Mouse (Mus musculus) hindbrain, embryonic 14.5 days (tissue): ENCODE measurements around the gene Cdyl. TPM values are rescaled to one million over a fixed set of nuclear protein-coding genes. Genes with fewer than 3 reads are reported as not detected.

Source experiments
- ATAC-seq: fragments of 200-750 bp; cut with Nextera tagmentation; 2 replicates; pipeline ENCODE4 v1.8.0; 2017; ENCODE audit warnings: moderate number of reproducible peaks, mild to moderate bottlenecking, moderate TSS enrichment, moderate library complexity; ENCODE audit not compliant: low FRiP score
- DNase-seq: peaks from one replicate; pipeline ENCODE4 v3.0.0-alpha.2; 2015; ENCODE audit warnings: low spot score
- H3K27ac ChIP-seq: fragments of 300-500 bp; sonication (generic); 2 replicates; pipeline ENCODE4 v1.5.1; 2014; ENCODE audit warnings: mild to moderate bottlenecking, moderate library complexity
- H3K27me3 ChIP-seq: fragments of 300-500 bp; sonication (generic); 2 replicates; pipeline ENCODE4 v1.6.1; 2014; ENCODE audit warnings: mild to moderate bottlenecking, low read length, mixed read lengths; ENCODE audit not compliant: control insufficient read depth, insufficient read depth
- H3K36me3 ChIP-seq: fragments of 300-500 bp; sonication (generic); replicated peaks from 2 replicates; pipeline ENCODE4 v1.6.1; 2014; ENCODE audit not compliant: control insufficient read depth, insufficient read depth
- H3K4me1 ChIP-seq: fragments of 300-500 bp; sonication (generic); replicated peaks from 2 replicates; pipeline ENCODE4 v1.6.1; 2014; ENCODE audit warnings: antibody characterized with exemption, low read length, mixed read lengths; ENCODE audit not compliant: control insufficient read depth, insufficient read depth
- H3K4me2 ChIP-seq: fragments of 300-500 bp; sonication (generic); replicated peaks from 2 replicates; pipeline ENCODE4 v1.6.1; 2014; ENCODE audit warnings: mild to moderate bottlenecking, moderate library complexity
- H3K4me3 ChIP-seq: fragments of 300-500 bp; sonication (generic); replicated peaks from 2 replicates; pipeline ENCODE4 v1.5.1; 2014; ENCODE audit warnings: mild to moderate bottlenecking, low read length
- H3K9ac ChIP-seq: fragments of 300-500 bp; sonication (generic); 2 replicates; pipeline ENCODE4 v1.6.1; 2014
- H3K9me3 ChIP-seq: fragments of 300-500 bp; sonication (generic); 2 replicates; pipeline ENCODE4 v1.6.1; 2016; ENCODE audit warnings: low read length; ENCODE audit not compliant: control insufficient read depth
- WGBS: fragments of 180-500 bp; shearing (Covaris S2); extraction: QIAGEN DNeasy Blood & Tissue Kit; methylation state at CpG from one replicate; pipeline ENCODE4 v1.1.7; 2014; 5-methylcytosine and 5-hydroxymethylcytosine counted together
- polyA plus RNA-seq: library from polyadenylated mRNA; unstranded; fragments of >200 nt; fragmentation: Nextera tagmentation; extraction: Ambion mirVana; gene quantifications from 2 replicates; pipeline ENCODE4 v1.2.1, GENCODE M21; 2014

Gene Cdyl
- polyA plus RNA-seq, 1 experiment from 2014 or later = 9.4 TPM

DNA sequence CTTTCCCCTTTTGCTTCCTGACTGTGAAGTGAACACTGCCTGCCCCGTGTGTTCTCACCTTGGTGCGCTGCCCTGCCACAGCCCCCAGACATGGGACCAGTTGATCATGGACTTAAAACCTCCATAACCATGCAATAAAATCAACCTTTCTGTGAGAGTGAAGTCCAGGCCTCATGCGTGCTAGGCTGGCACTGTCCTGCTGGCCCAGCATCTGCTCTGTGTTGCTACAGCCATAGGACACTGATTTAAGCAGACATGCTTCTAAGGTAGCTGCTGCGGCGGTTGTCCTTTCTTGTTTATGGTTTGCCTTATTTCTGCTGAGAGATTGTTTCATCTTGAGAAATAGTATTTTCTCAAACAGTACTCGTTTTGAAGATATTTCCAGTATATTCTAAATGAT lies 191.9 kb downstream of the Cdyl start:
- 92% methylated on average over 6 of the region's 6 CpGs for WGBS
- Histone ChIP-seq H3K9ac (no peak overlapping the region), H3K4me1 (no peaks in the 10 kb centered on the region), H3K9me3 (no peaks in the 10 kb centered on the region), H3K4me3 (no peak overlapping the region), H3K4me2 (no peak overlapping the region), H3K36me3 (no peaks in the 10 kb centered on the region), H3K27me3 (no peaks in the 10 kb centered on the region), H3K27ac (no peak overlapping the region)
- DNase-seq (no peak), ATAC-seq (no peak)

DNA sequence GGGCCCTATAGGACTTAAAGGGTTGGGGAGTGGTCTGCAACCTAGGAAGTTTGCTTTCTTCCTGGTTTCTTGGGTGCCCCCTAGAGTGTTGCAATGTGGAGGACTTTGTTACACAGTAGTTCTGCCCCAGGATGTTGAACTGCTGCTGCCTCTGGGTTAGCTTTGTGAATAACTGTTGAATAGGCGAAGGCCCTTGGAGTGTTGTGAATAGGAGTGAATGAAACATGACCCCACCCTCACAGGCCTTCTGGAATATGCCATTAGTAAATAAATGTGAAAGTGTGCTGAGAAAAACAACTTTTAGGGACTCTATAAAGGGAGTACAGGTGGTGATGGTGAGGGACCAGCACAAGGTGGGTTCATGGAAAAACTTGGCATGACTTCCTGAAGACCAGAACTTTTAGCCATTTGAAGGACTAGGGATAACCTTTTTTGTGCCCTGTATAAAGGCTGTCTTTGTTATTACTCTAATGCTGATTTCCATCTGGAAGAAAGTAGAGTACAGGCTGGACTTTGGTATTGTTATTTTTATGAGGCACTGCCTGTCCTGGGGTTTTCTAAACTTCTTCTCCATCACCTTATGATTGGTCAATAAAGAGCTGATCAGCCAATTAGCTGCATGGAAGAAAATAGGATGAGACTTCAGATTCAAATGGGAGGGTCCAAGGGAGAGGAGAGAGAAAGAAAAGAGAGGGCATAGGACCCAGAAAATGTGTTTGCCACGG lies 193.4 kb downstream of the Cdyl start:
- Histone ChIP-seq H3K4me3 (no peak overlapping the region), H3K9ac (no peak overlapping the region), H3K27ac (no peak overlapping the region), H3K9me3 (no peaks in the 10 kb centered on the region), H3K36me3 (no peaks in the 10 kb centered on the region), H3K4me2 (no peak overlapping the region), H3K4me1 (no peaks in the 10 kb centered on the region), H3K27me3 (no peaks in the 10 kb centered on the region)
- no peak for ATAC-seq
- 81% methylated on average over 2 of the region's 2 CpGs for WGBS
- no peak for DNase-seq

DNA sequence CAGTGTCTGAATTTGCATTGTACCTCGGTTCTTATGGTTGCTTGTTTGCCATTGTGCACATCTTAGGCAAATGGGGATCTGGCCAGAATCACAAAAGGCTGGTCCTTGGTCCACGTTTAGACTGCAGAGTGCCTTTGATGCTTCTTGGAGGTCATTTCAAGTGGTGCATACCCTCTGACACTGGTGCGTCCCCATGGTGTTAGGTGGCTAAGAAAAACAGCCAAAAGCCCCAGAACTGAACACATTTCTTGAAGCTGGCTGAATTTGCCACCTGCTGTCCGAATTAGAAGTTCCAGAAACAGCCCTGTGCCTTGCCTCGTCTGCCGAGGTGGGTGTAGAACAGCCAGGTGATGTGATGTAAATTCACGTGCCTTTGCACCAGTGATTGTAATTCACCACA lies 197.9 kb downstream of the Cdyl start:
- H3K9me3 ChIP-seq = no peaks in the 10 kb centered on the region
- H3K27ac ChIP-seq = no peak overlapping the region
- no peak overlapping the region for H3K4me2 ChIP-seq
- DNase-seq (no peak), ATAC-seq (no peak)
- H3K27me3 ChIP-seq = no peaks in the 10 kb centered on the region
- no peak overlapping the region for H3K9ac ChIP-seq
- no peak overlapping the region for H3K4me3 ChIP-seq
- WGBS = 85% methylated on average over 7 of the region's 7 CpGs
- no peaks in the 10 kb centered on the region for H3K4me1 ChIP-seq
- no peaks in the 10 kb centered on the region for H3K36me3 ChIP-seq

DNA sequence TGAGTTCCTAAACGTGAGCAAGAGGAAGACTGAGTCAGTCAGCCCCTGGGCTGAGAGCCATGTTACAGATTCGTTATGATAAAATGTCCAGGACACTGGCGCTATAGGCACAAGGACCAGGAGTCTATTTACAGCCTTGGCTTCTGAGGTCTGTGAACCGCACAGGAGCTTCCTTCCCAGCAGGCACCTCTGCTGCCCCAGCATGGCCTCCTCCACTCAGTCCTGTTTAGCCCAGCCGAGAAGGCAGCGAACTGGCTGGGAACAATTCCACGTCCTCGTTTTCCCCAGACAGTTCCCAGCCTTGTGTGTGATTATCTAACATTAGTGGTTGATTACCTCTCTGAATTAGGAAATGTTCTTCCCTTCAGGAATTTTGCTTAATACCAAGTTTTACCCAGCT lies 201.3 kb downstream of the Cdyl start:
- 72% methylated on average over 8 of the region's 8 CpGs for WGBS
- H3K27ac ChIP-seq = no peak overlapping the region
- no peak for ATAC-seq

DNA sequence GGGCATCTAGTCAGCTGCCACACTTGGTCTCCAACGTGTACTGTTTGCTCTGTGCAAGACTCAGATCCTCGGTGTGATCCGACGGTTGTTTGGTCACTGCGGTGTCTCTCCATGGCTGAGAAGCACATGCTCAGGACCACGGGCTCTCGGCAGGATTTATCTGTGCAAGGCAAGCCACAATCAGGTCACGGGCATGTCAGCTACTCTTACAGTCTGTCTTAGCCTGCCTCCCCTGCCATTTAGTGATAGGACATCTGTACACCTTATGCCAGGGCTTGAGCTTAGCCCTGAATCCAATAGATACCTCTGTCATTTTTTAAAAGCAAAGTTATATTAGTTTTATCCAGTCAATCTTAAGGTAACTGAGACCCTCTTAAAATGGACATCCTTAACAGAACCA lies 211.0 kb downstream of the Cdyl start:
- no peaks in the 10 kb centered on the region for H3K36me3 ChIP-seq
- no peaks in the 10 kb centered on the region for H3K27me3 ChIP-seq
- H3K9ac ChIP-seq = no peak overlapping the region
- 94% methylated on average over 8 of the region's 8 CpGs for WGBS
- H3K4me1 ChIP-seq = no peaks in the 10 kb centered on the region
- H3K27ac ChIP-seq = no peak overlapping the region
- H3K9me3 ChIP-seq = no peaks in the 10 kb centered on the region
- H3K4me3 ChIP-seq = no peak overlapping the region
- DNase-seq (no peak), ATAC-seq (no peak)
- no peak overlapping the region for H3K4me2 ChIP-seq

More for the DNA sequence above, 201.3 kb downstream of the Cdyl start:
- Histone ChIP-seq H3K9me3 (no peaks in the 10 kb centered on the region), H3K4me2 (no peak overlapping the region), H3K4me3 (no peak overlapping the region), H3K9ac (no peak overlapping the region), H3K27me3 (no peaks in the 10 kb centered on the region), H3K36me3 (no peaks in the 10 kb centered on the region; the same call in 1 of the 2 replicates), H3K4me1 (no peaks in the 10 kb centered on the region)
- no peak for DNase-seq

DNA sequence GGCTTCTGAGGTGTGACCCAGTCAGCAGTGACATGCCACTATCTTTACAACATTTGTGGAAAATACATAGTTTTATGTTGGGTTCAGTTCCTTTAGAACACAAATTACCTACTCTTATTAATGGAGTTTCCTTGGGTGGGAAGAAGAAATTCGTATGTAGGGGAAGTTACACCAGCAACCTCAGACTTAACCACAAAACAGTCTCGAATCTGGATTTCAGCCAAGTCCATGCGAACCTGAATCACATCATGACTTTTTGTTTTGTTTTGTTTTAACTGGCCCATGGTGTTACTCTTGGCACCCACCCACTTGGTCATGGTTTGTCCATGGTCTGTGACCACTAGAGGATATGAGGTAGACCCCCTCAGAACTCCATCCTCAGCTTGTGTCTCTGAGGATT lies 211.5 kb downstream of the Cdyl start:
- WGBS = 95% methylated on average over 3 of the region's 3 CpGs
- ATAC-seq = no peak
- no peaks in the 10 kb centered on the region for H3K27me3 ChIP-seq
- no peaks in the 10 kb centered on the region for H3K4me1 ChIP-seq
- DNase-seq = no peak
- H3K9me3 ChIP-seq = no peaks in the 10 kb centered on the region
- H3K4me2 ChIP-seq = no peak overlapping the region
- H3K36me3 ChIP-seq = no peaks in the 10 kb centered on the region
- H3K9ac ChIP-seq = no peak overlapping the region
- H3K4me3 ChIP-seq = no peak overlapping the region
- H3K27ac ChIP-seq = no peak overlapping the region

DNA sequence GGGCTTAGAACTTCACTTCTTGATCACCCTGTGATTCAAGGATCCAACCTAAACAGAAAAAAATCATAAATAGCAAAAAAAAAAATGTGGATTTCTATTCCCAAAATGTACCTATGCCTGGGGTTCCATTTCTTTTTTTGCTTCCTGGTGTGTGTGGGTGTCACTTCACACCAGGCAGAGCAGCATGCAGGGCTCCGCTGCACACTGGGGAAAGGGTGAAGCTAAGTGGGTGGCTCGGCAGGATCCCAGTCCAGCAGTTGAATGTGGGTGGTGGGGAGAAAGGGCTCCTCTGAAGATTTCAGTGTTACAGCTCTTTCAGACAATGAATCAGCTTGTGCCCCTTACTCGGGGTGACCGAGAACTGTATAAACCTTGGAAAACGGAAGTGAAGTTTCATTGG lies 215.8 kb downstream of the Cdyl start:
- Histone ChIP-seq H3K9me3 (no peaks in the 10 kb centered on the region), H3K36me3 (no peaks in the 10 kb centered on the region), H3K27ac (no peak overlapping the region), H3K4me1 (no peaks in the 10 kb centered on the region), H3K4me3 (no peak overlapping the region), H3K4me2 (no peak overlapping the region), H3K27me3 (no peaks in the 10 kb centered on the region), H3K9ac (no peak overlapping the region)
- no peak for ATAC-seq
- WGBS = 86% methylated on average over 5 of the region's 5 CpGs
- DNase-seq = no peak

DNA sequence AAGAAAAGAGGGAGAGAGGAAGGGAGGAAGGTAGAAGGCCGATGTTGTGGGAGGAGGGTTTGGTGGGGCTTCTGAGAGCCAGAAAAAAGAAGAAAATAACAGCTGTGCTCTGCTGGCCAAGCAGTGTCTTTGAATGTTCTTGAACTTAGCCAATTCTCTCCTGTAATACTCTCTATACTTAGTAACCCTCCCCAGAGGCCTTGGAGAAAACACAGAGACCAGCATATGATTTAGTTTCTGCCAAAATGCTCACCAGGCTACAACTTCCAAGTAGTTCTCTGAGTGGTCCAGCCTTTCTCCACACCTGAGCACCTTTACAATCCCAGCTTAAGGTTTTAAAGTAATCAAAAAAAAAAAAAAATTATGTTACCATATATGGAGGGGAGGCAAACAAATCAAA lies 218.6 kb downstream of the Cdyl start:
- H3K27me3 ChIP-seq = no peaks in the 10 kb centered on the region
- H3K36me3 ChIP-seq = no peaks in the 10 kb centered on the region
- H3K9me3 ChIP-seq = no peaks in the 10 kb centered on the region
- no peak overlapping the region for H3K4me2 ChIP-seq
- H3K4me3 ChIP-seq = no peak overlapping the region
- DNase-seq (no peak), ATAC-seq (no peak)
- no peak overlapping the region for H3K27ac ChIP-seq
- H3K9ac ChIP-seq = no peak overlapping the region
- WGBS = 63% methylated on average over 1 of the region's 1 CpGs
- no peaks in the 10 kb centered on the region for H3K4me1 ChIP-seq

DNA sequence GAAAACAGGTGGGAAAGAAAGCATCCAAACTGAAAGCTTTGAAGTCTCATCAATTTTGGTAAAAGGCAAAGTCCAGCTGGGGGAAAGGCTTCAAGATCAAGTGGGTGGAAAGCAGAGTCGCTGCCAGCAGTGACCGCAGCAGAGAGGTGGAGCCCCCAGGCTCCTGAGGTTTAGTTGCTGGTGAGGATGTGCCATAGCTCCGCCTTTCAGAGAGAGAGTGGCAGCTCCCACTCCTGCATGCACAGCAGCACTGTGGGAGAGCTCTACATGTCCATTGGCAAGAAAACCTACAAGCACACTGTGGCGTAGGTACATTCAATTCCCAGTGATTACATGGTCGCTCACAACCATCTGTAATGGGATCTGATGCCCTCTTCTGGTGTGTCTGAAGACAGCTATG lies 219.4 kb downstream of the Cdyl start:
- ATAC-seq (no peak), DNase-seq (no peak)
- Histone ChIP-seq H3K27me3 (no peaks in the 10 kb centered on the region), H3K4me2 (no peak overlapping the region), H3K4me1 (no peaks in the 10 kb centered on the region), H3K36me3 (no peaks in the 10 kb centered on the region), H3K9ac (no peak overlapping the region), H3K9me3 (no peaks in the 10 kb centered on the region), H3K4me3 (no peak overlapping the region), H3K27ac (no peak overlapping the region)
- 60% methylated on average over 5 of the region's 5 CpGs for WGBS

DNA sequence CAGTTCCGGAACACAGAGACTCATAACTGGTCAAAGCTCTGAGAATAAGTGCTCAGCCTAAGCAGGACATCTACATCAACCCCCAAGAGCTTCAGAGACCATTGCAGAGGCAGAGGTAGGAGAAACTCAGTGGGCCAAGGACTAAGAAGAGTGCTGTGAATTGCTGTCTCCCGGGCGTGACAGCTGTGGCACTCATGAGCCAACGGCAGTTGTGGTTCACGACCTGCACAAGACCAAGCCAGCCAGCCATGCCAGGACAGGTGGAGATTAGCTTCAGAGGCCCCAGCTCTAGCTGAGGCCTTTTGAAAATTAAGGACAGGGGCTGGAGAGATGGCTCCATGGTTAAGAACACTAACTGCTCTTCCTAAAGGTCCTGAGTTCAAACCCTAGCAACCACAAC lies 219.9 kb downstream of the Cdyl start:
- no peak overlapping the region for H3K4me3 ChIP-seq
- H3K4me2 ChIP-seq = no peak overlapping the region
- H3K36me3 ChIP-seq = no peaks in the 10 kb centered on the region
- H3K9ac ChIP-seq = no peak overlapping the region
- no peaks in the 10 kb centered on the region for H3K4me1 ChIP-seq
- ATAC-seq = no peak
- H3K27me3 ChIP-seq = no peaks in the 10 kb centered on the region
- no peak overlapping the region for H3K27ac ChIP-seq
- no peak for DNase-seq
- 87% methylated on average over 5 of the region's 5 CpGs for WGBS
- no peaks in the 10 kb centered on the region for H3K9me3 ChIP-seq
